Mouse (Mus musculus): ENCODE data around the gene AL607142.1.

AL607142.1 gene

GRCm38 (mm10) chr4:120064696-120065095, at the start of gene AL607142.1:
Gene AL607142.1, plus strand, starts transcription at chr4:120064996.
- no peak for DNase-seq

GRCm38 (mm10) chr4:120018426-120018825, 46.4 kb upstream of the AL607142.1 start:
- no peak for DNase-seq

DNA sequence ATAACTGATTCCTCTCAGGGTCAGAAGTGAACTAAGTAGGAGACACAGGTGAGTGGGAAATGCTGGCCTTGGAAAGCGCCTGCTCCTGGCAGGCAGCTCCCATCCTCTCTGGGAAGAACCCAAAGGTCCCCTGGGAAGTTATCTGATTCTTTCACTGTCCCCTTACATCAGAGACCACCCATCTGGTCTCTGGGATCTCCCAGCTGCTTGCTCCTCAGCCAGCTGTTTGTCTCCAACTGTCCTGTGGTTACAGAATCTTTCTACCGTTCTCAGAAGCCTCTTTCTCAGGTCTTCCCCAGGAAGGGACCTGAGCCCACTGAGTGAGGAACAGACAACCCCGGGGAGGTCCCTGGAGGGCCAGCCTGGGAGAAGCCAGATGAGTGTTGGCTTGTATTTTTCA, 42.4 kb upstream of the AL607142.1 start:
- DNase-seq, result no peak

DNA sequence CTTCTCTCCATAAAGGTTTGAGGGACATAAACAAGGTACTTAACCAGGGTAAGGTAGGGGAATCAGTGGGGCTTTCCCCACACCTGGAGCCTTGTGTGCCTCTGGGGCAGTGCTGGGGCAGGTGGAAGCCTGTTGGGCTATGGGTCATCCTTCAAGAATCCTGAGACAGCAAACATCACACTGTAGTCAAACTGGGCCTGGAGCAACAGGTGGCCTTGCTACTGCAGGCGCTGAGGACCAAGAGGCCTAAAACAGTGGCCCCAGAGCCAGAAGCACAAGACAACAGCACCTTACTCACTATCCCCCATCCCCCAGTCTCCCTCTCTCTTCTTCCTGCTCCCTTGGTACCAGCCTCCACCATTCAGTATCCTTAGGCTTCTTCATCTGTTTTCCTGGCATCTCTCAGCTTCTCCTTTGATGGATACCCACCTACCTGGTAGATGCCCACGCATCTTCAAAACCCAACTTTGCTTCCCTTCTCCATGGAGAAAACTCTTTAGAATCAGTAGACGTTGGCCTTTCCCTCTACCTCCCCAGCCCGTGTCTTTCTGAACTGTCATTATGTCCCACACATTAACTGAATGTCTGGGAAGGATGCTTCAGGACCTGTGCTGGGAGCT, 41.5 kb upstream of the AL607142.1 start:
- no peak for DNase-seq

GRCm38 (mm10) chr4:120024071-120024470, 40.7 kb upstream of the AL607142.1 start:
- DNase-seq, result peak; percentile 25

DNA sequence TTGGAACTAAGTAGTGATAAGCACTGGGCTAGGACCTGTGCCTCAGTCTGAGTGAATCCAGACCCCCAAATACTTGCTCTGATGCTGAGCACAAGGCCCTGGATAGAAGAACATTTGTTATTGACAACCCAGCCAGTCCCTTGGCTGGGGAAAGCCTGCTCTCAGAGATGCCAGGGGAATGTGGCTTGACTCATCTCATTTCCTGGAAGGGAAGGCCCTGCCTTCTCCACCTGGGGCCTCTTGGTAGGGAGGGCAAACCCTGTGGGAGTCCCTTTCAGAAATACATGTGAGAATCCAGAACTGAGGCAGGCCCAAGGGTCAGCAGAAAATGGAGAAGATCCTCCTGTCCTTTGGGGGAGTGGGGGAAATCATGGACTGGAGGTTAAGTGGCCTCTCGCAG, 37.1 kb upstream of the AL607142.1 start:
- DNase-seq, result no peak

DNA sequence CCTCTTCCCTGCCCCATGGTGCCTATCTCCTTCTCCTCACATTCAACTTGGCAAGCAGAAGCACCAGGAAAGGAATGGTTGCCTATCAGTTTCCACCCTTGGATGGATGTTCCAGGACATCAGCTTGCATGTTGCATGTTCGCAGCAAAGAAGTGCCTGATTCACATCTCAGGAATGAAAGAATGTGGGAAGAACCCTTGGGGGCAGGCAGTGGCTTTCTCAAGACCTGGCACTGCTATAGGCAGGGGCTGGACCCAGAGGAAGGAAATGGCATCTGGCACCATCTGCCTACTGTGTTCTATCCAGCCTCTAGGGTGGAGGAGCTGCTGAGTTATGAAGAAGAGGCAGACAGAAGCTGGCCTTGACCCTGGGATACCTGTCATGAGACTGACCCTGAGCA, 34.9 kb upstream of the AL607142.1 start:
- no peak for DNase-seq

DNA sequence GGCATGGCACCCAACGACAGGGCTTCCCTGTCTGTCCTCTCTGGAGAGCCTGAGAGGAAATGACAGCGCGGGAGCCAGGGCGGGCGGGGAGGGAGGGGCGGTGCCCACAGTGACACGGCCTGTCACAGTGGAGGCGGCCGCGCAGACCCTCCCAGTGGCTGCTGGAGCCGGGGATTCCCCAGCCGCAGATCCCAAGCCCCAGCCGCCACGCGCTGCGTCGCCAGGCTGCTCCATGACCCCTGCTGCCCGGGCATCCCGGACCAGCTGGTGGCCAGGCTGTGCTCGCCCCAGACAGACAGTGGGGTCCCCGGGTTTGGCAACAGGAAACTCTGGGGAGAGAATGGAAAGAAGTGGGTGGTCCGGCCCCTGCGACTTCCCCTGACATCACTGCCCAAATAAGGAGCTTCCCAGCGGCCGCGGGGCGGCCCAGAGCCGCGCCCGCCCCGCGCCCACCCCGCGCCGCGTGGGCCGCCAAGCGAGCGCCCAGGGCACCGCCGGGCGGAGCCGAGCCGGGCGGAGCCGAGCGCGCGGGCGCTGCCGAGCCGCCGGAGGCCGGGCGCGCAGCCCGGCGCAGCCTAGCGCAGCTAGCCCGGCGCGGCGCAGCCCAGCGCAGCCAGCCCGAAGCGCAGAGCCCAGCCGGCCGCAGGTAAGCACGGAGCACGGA, 32.3 kb upstream of the AL607142.1 start:
- peak; percentile 55 for DNase-seq

GRCm38 (mm10) chr4:120032984-120033355, 31.8 kb upstream of the AL607142.1 start:
- DNase-seq, result no peak

DNA sequence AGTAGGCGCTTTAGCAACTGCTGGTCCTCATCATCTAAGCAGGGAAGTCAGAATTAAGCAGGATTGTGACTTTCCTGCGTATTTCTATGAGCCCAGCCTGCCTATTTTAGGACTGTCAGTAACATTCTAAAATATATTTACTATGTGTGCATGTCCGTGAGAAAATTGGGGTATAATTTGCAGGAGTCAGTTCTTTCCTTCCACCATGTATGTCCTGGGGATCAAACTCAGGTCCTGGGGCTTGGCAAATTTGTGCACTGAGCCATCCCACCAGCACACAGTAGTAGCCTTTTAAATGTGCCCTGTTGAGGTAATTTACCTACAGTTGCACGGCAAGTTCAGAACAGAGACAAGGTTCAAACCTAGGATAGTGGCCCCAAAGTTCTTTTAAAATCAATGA, 28.5 kb upstream of the AL607142.1 start:
- no peak for DNase-seq

DNA sequence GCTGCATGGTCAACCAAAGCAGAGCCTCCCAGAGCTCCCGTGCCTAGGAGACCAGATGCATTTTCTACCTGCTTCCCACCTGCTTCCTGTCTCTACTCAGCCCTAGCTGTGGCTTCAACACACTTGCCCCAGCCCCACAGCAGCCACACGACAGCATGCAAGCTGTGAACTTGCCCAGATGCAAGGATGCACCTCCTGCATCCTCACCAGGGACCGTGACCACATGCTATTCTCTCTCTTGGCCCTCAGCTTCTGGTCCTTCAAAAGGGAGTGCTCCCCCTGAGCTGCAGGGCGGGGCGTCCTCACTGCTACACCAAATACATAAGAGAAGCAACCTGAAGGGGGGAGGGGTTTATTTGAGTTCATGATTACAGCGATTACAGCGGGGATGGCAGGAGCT, 27.8 kb upstream of the AL607142.1 start:
- DNase-seq, result no peak

GRCm38 (mm10) chr4:120041520-120041919, 23.3 kb upstream of the AL607142.1 start:
- DNase-seq, result no peak

- no peak for DNase-seq
Observed at GRCm38 (mm10) chr4:120042480-120042879, 22.3 kb upstream of the AL607142.1 start.

- no peak for DNase-seq
Observed at GRCm38 (mm10) chr4:120044612-120045011, 20.2 kb upstream of the AL607142.1 start.

DNA sequence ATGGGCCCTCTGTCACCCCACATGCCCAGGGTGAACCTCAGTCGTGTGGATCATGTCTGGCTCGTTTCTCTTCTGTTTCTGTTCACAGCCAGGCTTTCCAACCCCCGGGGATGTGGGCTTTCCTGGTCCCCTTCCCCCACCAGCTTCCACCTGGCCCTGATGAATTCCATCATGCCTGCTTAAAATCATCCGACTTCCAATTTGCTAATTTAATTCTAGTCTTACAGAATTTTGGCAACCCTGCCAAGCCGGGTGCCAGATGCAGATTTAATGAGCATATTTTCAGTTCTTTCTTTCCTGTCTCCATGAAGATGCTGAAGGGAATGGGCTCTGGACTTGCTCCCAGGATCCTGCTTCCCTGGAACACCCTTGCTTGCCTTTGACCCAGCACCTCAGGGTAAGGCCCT, 19.7 kb upstream of the AL607142.1 start:
- DNase-seq, result no peak

GRCm38 (mm10) chr4:120045871-120046270, 18.9 kb upstream of the AL607142.1 start:
- DNase-seq, result no peak

- no peak for DNase-seq
Observed at GRCm38 (mm10) chr4:120047060-120047459, 17.7 kb upstream of the AL607142.1 start.

GRCm38 (mm10) chr4:120048274-120048673, 16.5 kb upstream of the AL607142.1 start:
- DNase-seq, result no peak

DNA sequence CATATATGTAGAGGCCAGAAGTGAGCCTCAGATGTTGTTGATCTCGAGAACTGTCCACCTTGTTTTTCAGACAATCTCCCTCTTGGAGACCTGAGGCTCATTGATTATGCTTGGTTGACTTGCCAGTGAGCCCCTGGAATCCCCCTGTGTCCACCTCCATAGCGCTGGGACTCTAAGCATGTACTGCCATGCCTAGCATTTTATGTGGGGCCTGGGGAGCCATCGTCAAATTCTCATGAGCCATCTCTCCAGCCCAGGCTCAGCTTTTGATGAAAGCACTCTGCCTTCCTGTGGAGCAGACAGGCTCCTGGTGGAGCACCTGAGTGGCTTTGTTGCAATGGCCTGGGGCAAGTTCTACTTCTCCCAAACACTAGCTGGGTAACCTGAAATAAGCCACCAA, 14.9 kb upstream of the AL607142.1 start:
- no peak for DNase-seq

- no peak for DNase-seq
Observed at GRCm38 (mm10) chr4:120052481-120052880, 12.3 kb upstream of the AL607142.1 start.

DNA sequence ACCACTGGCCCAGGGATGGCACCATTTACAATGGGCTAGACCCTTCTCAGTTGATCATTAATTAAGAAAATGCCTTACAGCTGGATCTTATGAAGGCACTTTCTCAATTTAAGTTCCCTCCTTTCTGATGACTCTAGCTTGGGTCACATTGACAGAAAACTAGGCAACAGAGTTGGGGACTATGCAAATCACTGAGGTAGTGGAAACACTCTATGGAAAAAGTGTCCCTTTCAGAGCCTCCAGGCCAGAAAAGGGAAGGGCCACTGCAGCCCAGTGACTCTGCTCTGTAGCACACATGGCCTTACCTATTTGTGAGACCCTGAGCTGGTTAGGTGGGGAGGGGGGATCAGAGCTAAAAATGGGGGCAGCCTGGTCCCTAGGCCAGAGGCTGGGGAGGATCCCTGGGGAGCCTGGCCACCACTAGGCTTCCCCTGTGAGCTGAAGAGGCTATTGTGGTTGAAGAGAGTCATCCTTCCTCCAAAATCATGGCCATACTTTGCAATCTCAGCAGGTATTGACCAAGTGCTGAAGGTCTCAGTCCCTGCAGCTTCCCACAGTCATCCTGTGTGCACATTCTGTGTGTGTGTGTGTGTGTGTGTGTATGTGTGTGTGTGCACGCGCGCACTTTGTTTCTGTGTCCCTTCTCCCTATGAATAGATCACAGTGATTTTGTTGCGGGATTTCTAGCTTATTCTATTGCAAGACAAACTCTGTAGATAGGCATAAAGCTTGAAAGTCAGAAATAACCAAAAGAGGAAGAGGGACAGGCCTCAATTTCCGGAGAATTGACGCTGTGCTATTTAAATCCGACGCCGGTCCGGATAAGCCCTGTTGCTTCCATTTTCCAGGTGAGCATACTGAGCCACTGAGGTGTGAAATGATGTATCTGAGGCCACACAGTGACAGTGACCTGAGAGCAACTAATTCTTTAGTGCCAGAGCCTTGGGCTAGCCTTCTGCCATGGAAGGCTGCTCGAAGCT, 11.5 kb upstream of the AL607142.1 start:
- no peak for DNase-seq

DNA sequence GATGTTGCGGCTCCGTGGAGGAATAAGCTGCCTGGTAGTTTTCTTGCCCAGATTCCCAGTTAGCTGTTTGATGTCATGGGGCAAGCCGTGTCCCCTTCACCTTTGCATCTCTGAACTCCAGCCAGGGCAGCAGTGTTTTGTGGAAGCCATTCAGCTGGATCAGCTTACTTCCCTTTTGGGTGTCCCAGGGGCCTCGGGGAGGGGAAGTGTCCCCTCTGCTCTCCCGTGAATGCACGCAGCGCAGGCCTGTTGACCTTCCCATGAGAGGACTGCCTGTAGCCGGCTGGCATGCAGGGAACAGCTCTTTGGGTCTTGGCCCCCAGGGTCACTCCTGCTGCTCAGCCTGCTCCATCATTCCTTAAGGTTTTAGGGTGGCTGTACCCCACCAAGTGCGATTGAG, 10.7 kb upstream of the AL607142.1 start:
- no peak for DNase-seq

GRCm38 (mm10) chr4:120056451-120056850, 8.3 kb upstream of the AL607142.1 start:
- no peak for DNase-seq

DNA sequence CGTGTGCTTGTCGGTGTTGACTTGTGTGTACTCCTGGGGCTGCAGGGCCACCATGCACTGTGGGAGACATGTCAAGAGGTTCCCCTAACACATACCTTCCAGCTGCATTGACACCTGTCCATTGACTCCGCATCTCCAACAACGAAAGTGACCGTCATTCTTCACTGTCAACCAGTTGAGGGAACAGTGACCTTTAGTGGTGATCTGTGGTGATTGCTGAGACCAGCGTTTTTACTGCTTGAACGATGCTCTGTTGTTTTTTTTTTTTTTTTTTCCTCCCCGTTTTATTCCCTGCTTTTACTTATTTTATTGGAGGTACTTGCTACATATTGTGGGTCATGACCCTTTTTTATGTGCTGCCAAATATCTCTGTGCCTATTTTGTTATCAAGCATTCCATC, 7.3 kb upstream of the AL607142.1 start:
- no peak for DNase-seq
